Mouse (Mus musculus) limb, embryonic 12.5 days (tissue): Measurements from ENCODE around the gene Zc3h15. TPM values are rescaled to one million over a fixed set of nuclear protein-coding genes. Genes with fewer than 3 reads are reported as not detected.
"Not testable (repeated sequence)": the region's sequence is repeated elsewhere in the genome, so short reads cannot be mapped to it uniquely, and the experiment has no call there.

ENCODE experiments used
- ATAC-seq: fragments of 200-750 bp; cut with Nextera tagmentation; 2 replicates; pipeline ENCODE4 v1.8.0; 2017; ENCODE audit warnings: low read depth, moderate TSS enrichment; ENCODE audit not compliant: insufficient number of reproducible peaks, insufficient read depth, low FRiP score, low TSS enrichment
- H3K27ac ChIP-seq: fragments of 300-500 bp; sonication (generic); 2 replicates; pipeline ENCODE4 v1.5.1; 2016; ENCODE audit warnings: mild to moderate bottlenecking, moderate library complexity
- H3K27me3 ChIP-seq: fragments of 300-500 bp; sonication (generic); 2 replicates; pipeline ENCODE4 v1.6.1; 2016; ENCODE audit warnings: mild to moderate bottlenecking, moderate library complexity
- H3K36me3 ChIP-seq: fragments of 300-500 bp; sonication (generic); 2 replicates; pipeline ENCODE4 v1.6.1; 2016; ENCODE audit warnings: mild to moderate bottlenecking, moderate library complexity
- H3K4me1 ChIP-seq: fragments of 300-500 bp; sonication (generic); replicated peaks from 2 replicates; pipeline ENCODE4 v1.6.1; 2016
- H3K4me2 ChIP-seq: fragments of 300-500 bp; sonication (generic); 2 replicates; pipeline ENCODE4 v1.6.1; 2016; ENCODE audit warnings: mild to moderate bottlenecking, moderate library complexity
- H3K4me3 ChIP-seq: fragments of 300-500 bp; sonication (generic); replicated peaks from 2 replicates; pipeline ENCODE4 v1.5.1; 2016; ENCODE audit warnings: mild to moderate bottlenecking
- H3K9ac ChIP-seq: fragments of 300-500 bp; sonication (generic); replicated peaks from 2 replicates; pipeline ENCODE4 v1.6.1; 2016; ENCODE audit warnings: mild to moderate bottlenecking, moderate library complexity
- H3K9me3 ChIP-seq: fragments of 300-500 bp; sonication (generic); 2 replicates; pipeline ENCODE4 v1.6.1; 2016; ENCODE audit warnings: mild to moderate bottlenecking, moderate library complexity
- WGBS: fragments of 180-500 bp; shearing (Covaris S2); methylation state at CpG from one replicate; pipeline ENCODE4 v1.1.7; 2016; 5-methylcytosine and 5-hydroxymethylcytosine counted together
- polyA plus RNA-seq: library from polyadenylated mRNA; unstranded; fragments of >200 nt; fragmentation: Nextera tagmentation; extraction: Ambion mirVana; gene quantifications from 2 replicates; pipeline ENCODE4 v1.2.1, GENCODE M21; 2016

Zc3h15 gene
- polyA plus RNA-seq, 1 experiment from 2014 or later = 176 TPM

GRCm38 (mm10) chr2:83648916-83649315, 4.7 kb downstream of the Zc3h15 start:
- H3K4me2 ChIP-seq = no peak overlapping the region
- H3K9ac ChIP-seq = no peak overlapping the region
- no peak overlapping the region for H3K4me3 ChIP-seq
- 87% methylated on average over 9 of the region's 9 CpGs for WGBS
- peaks cover 28% of the 10 kb centered on the region for H3K4me1 ChIP-seq
- H3K27me3 ChIP-seq = no peaks in the 10 kb centered on the region
- H3K27ac ChIP-seq = no peak overlapping the region
- no peak for ATAC-seq
- peaks cover 10% of the 10 kb centered on the region; the same call in 1 of the 2 replicates for H3K36me3 ChIP-seq
- H3K9me3 ChIP-seq = no peaks in the 10 kb centered on the region

- Histone ChIP-seq H3K9me3 (no peaks in the 10 kb centered on the region), H3K9ac (no peak overlapping the region), H3K4me3 (no peak overlapping the region), H3K4me1 (peaks cover 12% of the 10 kb centered on the region; the same call in 1 of the 2 replicates), H3K4me2 (no peak overlapping the region), H3K36me3 (peaks cover 20% of the 10 kb centered on the region; the same call in 1 of the 2 replicates), H3K27ac (no peak overlapping the region), H3K27me3 (no peaks in the 10 kb centered on the region)
- ATAC-seq = no peak
Observed at GRCm38 (mm10) chr2:83652606-83653005, 8.4 kb downstream of the Zc3h15 start.

- no peak overlapping the region for H3K27ac ChIP-seq
- peaks cover 44% of the 10 kb centered on the region for H3K36me3 ChIP-seq
- H3K4me3 ChIP-seq = no peak overlapping the region
- ATAC-seq = no peak
- WGBS = 86% methylated on average over 3 of the region's 3 CpGs
- no peak overlapping the region for H3K9ac ChIP-seq
- no peaks in the 10 kb centered on the region for H3K4me1 ChIP-seq
- H3K27me3 ChIP-seq = no peaks in the 10 kb centered on the region
- H3K4me2 ChIP-seq = no peak overlapping the region
- H3K9me3 ChIP-seq = no peaks in the 10 kb centered on the region
Observed at GRCm38 (mm10) chr2:83659279-83659678, 15.0 kb downstream of the Zc3h15 start.

GRCm38 (mm10) chr2:83660114-83660513, 15.9 kb downstream of the Zc3h15 start:
- no peak overlapping the region for H3K4me2 ChIP-seq
- H3K4me3 ChIP-seq = no peak overlapping the region
- H3K27me3 ChIP-seq = no peaks in the 10 kb centered on the region
- H3K4me1 ChIP-seq = no peaks in the 10 kb centered on the region
- WGBS = 92% methylated on average over 1 of the region's 1 CpGs
- no peak overlapping the region for H3K9ac ChIP-seq
- no peak for ATAC-seq
- H3K9me3 ChIP-seq = no peaks in the 10 kb centered on the region
- H3K36me3 ChIP-seq = peaks cover 43% of the 10 kb centered on the region
- no peak overlapping the region for H3K27ac ChIP-seq

- 91% methylated on average over 6 of the region's 6 CpGs for WGBS
- Histone ChIP-seq H3K4me1 (no peaks in the 10 kb centered on the region), H3K36me3 (peaks cover 45% of the 10 kb centered on the region), H3K9ac (no peak overlapping the region), H3K4me2 (no peak overlapping the region), H3K27me3 (no peaks in the 10 kb centered on the region), H3K9me3 (no peaks in the 10 kb centered on the region), H3K4me3 (no peak overlapping the region), H3K27ac (no peak overlapping the region)
- ATAC-seq = no peak
Observed at GRCm38 (mm10) chr2:83661351-83661750, 17.1 kb downstream of the Zc3h15 start.

GRCm38 (mm10) chr2:83665051-83665450, 20.8 kb downstream of the Zc3h15 start:
- H3K27me3 ChIP-seq, H3K9ac ChIP-seq, H3K4me2 ChIP-seq, H3K4me3 ChIP-seq, H3K4me1 ChIP-seq, H3K9me3 ChIP-seq, H3K27ac ChIP-seq, ATAC-seq: not testable (repeated sequence)
- H3K36me3 ChIP-seq = peaks cover 53% of the 10 kb centered on the region
- 84% methylated on average over 2 of the region's 2 CpGs for WGBS

GRCm38 (mm10) chr2:83667430-83667829, 23.2 kb downstream of the Zc3h15 start:
- no peak overlapping the region for H3K4me3 ChIP-seq
- ATAC-seq = no peak
- peaks cover 47% of the 10 kb centered on the region for H3K36me3 ChIP-seq
- no peak overlapping the region for H3K4me2 ChIP-seq
- H3K9me3 ChIP-seq = no peaks in the 10 kb centered on the region
- no peak overlapping the region for H3K9ac ChIP-seq
- no peak overlapping the region for H3K27ac ChIP-seq
- 71% methylated on average over 2 of the region's 2 CpGs for WGBS
- H3K27me3 ChIP-seq = no peaks in the 10 kb centered on the region
- H3K4me1 ChIP-seq = no peaks in the 10 kb centered on the region

GRCm38 (mm10) chr2:83668052-83668451, 23.8 kb downstream of the Zc3h15 start:
- Histone ChIP-seq H3K9ac (no peak overlapping the region), H3K4me2 (no peak overlapping the region), H3K27me3 (no peaks in the 10 kb centered on the region), H3K9me3 (no peaks in the 10 kb centered on the region), H3K36me3 (peaks cover 43% of the 10 kb centered on the region), H3K4me1 (no peaks in the 10 kb centered on the region), H3K4me3 (no peak overlapping the region), H3K27ac (no peak overlapping the region)
- ATAC-seq = no peak
- 84% methylated on average over 1 of the region's 1 CpGs for WGBS

GRCm38 (mm10) chr2:83669988-83670387, 25.8 kb downstream of the Zc3h15 start:
- no peaks in the 10 kb centered on the region for H3K4me1 ChIP-seq
- ATAC-seq = no peak
- H3K36me3 ChIP-seq = peaks cover 41% of the 10 kb centered on the region
- 85% methylated on average over 5 of the region's 5 CpGs for WGBS
- no peak overlapping the region for H3K4me3 ChIP-seq
- H3K27ac ChIP-seq = no peak overlapping the region
- H3K9me3 ChIP-seq = no peaks in the 10 kb centered on the region
- no peaks in the 10 kb centered on the region for H3K27me3 ChIP-seq
- no peak overlapping the region for H3K4me2 ChIP-seq
- H3K9ac ChIP-seq = no peak overlapping the region

- ATAC-seq = no peak
- Histone ChIP-seq H3K27me3 (no peaks in the 10 kb centered on the region), H3K4me2 (no peak overlapping the region), H3K27ac (no peak overlapping the region), H3K4me3 (no peak overlapping the region), H3K4me1 (no peaks in the 10 kb centered on the region), H3K9ac (no peak overlapping the region), H3K9me3 (no peaks in the 10 kb centered on the region), H3K36me3 (peaks cover 38% of the 10 kb centered on the region)
- WGBS = 93% methylated on average over 2 of the region's 2 CpGs
Observed at GRCm38 (mm10) chr2:83671843-83672242, 27.6 kb downstream of the Zc3h15 start.

- WGBS = 83% methylated on average over 7 of the region's 7 CpGs
- Histone ChIP-seq H3K9ac (no peak overlapping the region), H3K27ac (no peak overlapping the region), H3K4me3 (no peak overlapping the region), H3K4me2 (no peak overlapping the region), H3K36me3 (peaks cover 33% of the 10 kb centered on the region; the same call in 1 of the 2 replicates), H3K4me1 (no peaks in the 10 kb centered on the region), H3K27me3 (no peaks in the 10 kb centered on the region), H3K9me3 (no peaks in the 10 kb centered on the region)
- no peak for ATAC-seq
Observed at GRCm38 (mm10) chr2:83673067-83673466, 28.8 kb downstream of the Zc3h15 start.

- no peak overlapping the region for H3K4me2 ChIP-seq
- H3K27me3 ChIP-seq = no peaks in the 10 kb centered on the region
- no peaks in the 10 kb centered on the region for H3K4me1 ChIP-seq
- no peak overlapping the region for H3K9ac ChIP-seq
- no peak overlapping the region for H3K27ac ChIP-seq
- no peak overlapping the region for H3K4me3 ChIP-seq
- 89% methylated on average over 2 of the region's 2 CpGs for WGBS
- H3K36me3 ChIP-seq = peaks cover 29% of the 10 kb centered on the region; the same call in 1 of the 2 replicates
- H3K9me3 ChIP-seq = no peaks in the 10 kb centered on the region
- no peak for ATAC-seq
Observed at GRCm38 (mm10) chr2:83673843-83674242, 29.6 kb downstream of the Zc3h15 start.
